Comparison of ENCODE assay signal across 13 mouse cellular contexts in the genomic region with DNA sequence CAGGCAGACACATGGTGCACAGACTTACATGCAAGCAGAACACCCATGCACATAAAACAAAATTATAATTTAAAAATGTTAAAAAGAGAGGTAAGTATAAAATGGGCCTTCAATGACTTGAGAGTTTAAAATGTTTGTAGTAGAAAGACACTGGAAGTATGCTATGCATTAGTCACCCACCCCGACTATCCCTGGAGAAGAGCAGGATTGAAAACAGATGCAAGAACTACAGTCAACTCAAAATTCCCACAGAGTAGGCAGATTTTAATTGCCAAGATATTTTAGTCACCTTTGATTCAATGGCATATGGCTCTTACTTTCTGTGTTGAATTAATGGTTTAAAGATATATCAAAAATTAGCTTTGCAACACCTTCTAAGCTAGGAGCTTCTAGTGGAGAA. TPM values are rescaled to one million over a fixed set of nuclear protein-coding genes. Genes with fewer than 3 reads are reported as not detected.
"Had no signal": no experiment of that assay in that cellular context is flagged by ENCODE, and none has a peak within 500 bp of the region (broad histone marks: within the 10 kb centered on the region; RNA-seq: fewer than 3 reads in every experiment).

No protein-coding gene starts in this region.

- ATAC-seq: liver, postnatal 0 days; lung, postnatal 0 days; midbrain, embryonic 13.5 days; midbrain, embryonic 15.5 days had no signal

- DNase-seq: liver, postnatal 0 days; lung, adult 2 months; lung, postnatal 14 days; lung, postnatal 36 days; thymus, adult 18-20 months; thymus, postnatal 14 days; thymus, postnatal 36 days had no signal

RNA-seq across cellular contexts. Expression of gene Grem2, which starts 39.1 kb away (rescaled TPM):
- total RNA-seq: megakaryocyte progenitor cell, adult 5-6 weeks; monocyte, adult 5-6 weeks; neutrophil, adult 5-6 weeks had no signal
